Mouse (Mus musculus) erythroblast, embryonic 14.5 days (primary cell): ENCODE data around the gene Rcn1.

Experiments
- GATA1 ChIP-seq: IDR thresholded peaks from 2 replicates; pipeline ENCODE4 v1.6.1; 2012; ENCODE audit warnings: low read length, inconsistent platforms, mixed read lengths
- TAL1 ChIP-seq: IDR thresholded peaks from 3 replicates; pipeline ENCODE4 v1.6.1; 2012; ENCODE audit warnings: low read length, inconsistent platforms, mixed read lengths

DNA sequence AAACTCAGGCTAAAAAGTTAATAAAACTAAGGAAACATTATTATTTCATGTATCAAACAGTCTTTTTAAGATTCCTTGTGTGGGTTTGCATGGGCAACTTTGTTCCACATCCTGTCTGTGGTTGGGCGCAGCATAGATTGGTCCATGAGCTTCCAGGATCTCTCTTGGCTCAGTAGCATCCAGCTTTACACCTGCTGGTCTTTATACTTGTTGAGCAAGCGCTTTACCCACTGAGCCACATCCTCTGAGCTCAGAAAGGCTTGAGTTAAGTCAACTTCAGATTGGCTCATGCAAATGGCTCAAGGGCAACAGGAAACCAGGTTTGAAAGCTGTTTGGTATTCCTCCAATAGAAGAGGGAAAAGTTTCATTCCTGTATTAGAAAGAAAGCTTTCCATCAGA is 3.1 kb upstream of the Rcn1 start:
- TF ChIP-seq GATA1 (no peak), TAL1 (no peak)
